Mouse (Mus musculus): ENCODE results near the gene Gstt4.
"Not testable (repeated sequence)": the region's sequence is repeated elsewhere in the genome, so short reads cannot be mapped to it uniquely, and the experiment has no call there.

Gstt4 gene

DNA sequence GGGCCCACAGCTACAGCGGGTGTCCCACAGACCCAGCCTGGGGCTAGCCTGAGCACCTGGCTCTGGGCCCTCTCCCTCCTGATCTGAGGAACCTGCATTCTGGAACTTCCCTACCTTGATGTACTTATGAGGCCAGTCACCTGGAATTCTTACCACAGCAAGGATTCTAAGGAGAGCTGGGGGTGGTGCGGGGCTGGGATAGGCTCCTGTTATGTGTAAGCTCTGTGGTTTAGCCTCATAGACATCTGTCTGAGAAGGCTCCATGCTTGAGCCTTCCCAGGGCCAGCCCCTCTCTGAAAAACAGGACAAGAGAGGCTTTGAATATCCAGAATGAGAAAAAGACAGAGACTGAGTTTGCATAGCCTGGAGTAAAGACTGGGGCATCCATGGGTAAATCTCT lies at the start of gene Gstt4:
Gene Gstt4, minus strand, starts transcription at position 101 of the 400 bp plus-strand sequence.
- no peak for DNase-seq (ENCODE audit: low spot score)

DNA sequence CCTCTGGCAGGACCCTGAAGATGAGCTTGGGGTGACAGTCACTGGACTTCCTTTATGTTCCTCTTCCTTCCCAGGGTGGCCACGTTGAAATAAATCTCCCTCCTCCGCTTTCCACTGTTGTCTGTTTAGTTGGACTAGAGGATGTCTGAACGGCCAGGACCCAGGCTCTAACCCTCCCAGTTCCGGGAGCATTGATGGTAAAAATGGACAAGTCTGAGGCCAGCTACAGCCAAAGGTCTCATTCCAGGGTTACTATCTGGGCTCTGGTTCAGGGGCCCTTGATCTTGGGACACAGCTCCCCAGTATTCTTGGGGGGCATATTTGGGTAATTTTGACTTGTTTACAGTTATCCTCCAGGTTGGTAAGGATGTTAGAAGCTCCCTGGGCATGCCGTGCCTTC lies 39.2 kb upstream of the Gstt4 start:
- no peak for DNase-seq (ENCODE audit: low spot score)

DNA sequence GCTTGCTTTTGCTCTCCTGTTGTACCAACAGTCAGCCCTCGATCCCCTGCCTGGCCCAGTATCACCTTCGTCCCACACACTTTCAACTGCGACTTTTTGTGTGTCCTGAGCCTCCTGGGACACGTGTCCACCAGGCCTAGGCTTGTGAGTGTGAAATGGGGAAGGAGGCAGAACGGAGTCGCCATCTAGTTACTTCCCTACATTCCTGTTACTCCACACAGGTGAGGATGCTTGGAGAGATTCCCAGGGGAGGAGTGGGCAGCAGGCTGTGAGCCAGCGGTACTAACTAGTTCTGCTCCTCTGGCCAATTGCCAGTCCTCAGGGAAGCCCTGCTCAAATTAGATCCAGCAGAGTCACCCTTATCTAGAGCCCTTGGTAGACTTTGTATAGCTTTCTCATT lies 38.4 kb upstream of the Gstt4 start:
- peak; percentile 60 for DNase-seq (ENCODE audit: low spot score)

DNA sequence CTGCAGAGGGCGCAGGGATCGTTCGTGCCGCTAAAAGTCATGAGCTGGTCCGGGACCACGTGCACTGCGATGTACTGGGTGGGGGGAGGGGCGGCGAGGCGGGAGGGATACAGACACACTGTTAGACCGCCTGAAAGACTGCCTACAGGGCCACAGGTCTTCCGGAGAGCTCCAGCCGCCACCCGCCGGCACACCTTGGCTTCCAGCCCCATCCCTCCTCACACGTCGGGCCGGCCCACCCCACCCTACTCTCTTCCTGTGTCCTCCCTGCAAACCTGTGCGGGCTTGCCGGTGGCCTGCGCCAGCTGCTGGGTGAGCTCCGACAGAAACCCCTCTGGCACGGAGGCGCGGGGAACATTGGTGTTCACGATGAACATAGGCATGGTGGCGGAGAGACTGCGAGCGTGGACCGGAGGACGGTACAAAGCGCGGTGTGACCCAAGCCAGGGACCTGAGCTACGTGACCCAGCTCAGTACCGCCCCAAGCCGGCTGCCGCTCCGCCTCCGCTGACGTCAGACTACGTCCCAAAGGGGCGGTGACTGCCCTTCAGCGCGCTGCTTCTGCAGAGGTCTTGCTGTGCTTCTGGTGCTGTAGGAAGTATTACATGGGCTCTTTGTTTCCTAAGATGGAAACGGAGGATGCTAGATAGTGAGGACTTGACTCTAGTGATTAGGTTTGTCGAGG lies 37.6 kb upstream of the Gstt4 start, which contains the start of gene Mif:
Gene Mif, minus strand, starts transcription at position 455 of the 685 bp plus-strand sequence.
- peak; percentile 90 for DNase-seq (ENCODE audit: low spot score)

DNA sequence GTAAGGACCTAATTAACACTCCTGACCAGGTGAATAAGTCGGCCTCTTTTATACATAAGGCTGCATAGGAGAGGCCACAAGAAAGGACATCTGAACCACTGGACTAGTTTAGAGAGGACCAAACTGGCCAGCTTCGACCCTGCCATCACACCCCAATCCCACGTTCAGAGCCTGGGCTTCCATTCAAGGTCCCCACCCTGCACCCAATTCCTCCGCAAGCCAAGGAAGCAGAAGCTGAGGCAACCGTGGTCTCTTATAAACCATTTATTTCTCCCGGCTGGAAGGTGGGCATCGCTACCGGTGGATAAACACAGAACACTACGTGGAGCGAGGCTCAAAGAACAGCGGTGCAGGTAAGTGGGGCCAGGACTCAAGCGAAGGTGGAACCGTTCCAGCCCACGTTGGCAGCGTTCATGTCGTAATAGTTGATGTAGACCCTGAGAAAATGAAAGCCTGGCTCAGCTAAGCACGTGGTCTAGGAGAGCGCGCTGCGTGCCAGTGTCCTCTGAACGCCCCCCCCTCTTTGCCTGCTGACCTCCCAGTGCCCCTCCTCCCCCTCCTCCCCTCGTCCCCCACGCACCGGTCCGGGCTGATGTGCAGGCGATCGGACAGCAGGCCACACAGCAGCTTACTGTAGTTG lies 36.9 kb upstream of the Gstt4 start:
- peak; percentile 67 for DNase-seq (ENCODE audit: low spot score)

DNA sequence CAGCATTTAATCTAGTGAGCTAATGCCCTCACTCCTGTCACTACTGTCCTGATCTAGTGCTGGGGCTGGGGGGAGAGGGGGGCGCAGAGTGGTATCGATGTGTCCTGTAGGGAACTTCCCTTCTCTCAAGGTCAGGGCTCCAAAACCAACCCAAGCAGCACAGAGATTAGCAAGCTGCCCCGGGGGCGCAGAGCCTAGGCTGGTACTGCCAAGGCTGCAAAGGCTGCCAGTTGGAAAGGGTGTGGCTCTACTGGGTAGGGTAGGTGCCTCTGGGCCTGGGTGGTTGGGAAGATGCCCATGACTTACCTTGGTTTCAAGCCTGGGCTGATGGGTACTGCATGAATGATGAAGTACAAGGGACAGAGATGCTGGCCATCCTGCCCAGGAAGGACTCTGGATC lies 35.3 kb upstream of the Gstt4 start:
- no peak for DNase-seq (ENCODE audit: low spot score)

DNA sequence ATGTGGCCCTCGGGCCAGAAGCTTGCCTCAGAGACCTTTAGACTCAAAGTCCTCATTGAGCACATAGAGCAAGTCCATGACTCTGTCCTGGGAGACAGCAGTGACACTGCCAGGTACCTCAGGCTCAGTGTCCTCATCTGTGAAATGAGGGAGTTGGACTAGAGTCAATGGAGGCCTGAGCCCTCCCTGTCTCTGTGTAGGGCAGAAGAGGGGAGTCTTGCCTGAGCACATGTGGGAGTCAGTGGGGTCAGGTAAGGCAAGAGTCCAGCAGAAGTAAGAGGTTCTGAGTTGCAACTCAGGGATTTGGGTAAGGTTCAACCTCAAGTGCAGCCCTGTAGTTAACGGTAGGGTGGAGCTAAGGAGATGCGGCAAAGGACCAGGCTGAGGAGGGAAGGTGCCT lies 34.6 kb upstream of the Gstt4 start:
- no peak for DNase-seq (ENCODE audit: low spot score)

DNA sequence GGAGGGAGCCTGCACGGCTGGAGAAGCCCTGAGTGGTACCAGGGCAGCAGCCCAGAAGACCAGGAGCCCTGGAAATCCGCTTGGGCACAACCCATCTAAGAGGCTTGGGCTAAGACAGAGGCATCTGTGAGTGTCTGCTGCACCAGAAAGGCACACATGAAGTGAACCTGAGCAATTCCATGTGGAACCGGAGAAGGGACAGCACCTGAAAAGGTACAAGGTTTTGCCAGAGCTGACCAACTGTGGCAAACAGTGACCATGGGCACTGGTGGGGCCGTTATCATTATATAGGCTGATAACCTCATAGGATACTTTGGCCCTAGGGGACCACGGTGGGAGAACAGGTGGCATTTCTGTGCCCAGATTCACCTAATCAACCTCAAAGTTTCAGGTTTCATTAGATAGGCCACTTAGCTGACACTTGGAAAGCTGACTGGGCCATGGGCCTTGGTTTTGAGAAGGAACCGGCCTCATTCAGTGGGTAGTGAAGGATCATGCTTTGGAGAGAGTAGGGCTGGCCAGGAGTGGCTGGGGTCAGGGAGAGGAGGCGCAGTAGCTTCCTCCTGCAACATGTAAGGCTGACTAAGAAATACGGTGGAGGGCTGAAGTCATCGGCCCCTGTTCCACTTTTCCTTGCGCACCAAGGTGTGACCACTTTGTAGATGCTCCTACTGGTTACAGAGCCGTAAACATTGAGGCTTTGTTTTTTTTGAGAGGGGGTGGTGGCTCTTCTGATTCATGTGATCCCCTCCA lies 34.0 kb upstream of the Gstt4 start:
- no peak for DNase-seq (ENCODE audit: low spot score)

DNA sequence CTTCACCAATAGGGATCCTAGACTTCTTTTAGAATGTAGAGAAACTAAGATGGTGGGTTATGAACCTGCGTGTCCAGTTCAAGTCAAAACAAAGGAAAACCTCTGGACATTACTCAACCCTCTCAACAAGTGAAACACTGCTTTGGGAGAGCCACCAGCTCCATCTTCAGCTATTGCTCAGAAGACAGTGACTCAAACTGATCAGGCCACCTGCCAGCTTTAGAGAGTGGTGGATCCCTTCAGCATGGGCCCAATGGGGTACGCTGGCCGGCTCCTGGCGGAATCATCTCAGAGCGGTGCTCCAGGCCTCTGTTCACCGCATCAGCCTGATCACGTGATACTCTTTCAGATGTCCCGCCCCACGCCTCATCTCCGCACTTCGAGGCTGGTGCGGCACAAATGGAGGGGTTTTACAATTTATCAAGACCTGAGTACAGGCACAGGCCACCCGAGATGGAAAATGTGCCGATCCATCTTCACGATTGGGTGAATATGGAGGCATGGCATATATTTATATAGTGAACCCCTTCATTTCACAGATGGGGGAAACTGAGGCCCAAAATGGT lies 33.2 kb upstream of the Gstt4 start:
- DNase-seq (ENCODE audit: low spot score): no peak

DNA sequence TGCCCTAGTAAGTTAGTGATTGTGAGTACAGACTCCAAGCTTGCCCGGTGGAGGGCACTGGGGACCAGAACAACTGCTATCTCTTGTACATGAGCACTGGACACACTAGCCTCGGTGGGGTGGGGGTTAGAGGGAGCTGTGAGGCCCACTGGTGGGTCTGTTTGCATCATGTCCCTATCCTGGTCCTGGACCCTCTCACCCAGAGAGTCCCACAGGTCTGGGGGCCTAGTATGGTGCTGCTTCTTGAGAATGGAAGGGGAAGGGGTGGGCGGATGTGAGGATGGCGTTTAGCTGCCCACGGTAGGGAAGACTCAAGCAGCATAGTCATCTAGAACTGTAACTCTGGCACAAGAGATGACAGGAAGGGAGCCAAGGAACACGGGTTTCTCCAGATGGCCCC lies 32.4 kb upstream of the Gstt4 start:
- DNase-seq (ENCODE audit: low spot score): no peak

DNA sequence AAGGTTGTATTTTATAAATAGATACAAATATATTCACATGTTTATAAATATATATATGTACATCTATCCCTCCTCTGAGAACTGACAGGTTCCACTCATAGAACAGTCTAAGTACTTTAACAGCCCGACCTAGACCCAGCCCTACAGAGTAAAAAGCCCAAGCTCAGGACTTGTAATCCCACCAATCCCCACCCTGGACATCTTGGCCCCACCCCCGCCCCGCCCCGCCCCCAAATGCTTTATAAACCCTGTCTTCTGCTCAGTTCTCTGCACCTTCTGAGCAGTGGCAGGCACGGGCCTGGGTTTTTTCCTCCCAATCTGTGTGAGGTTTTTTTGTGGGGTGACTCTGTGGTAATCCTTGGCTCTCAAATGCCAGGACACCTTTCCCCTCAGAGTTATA lies 31.8 kb upstream of the Gstt4 start:
- DNase-seq (ENCODE audit: low spot score): no peak

DNA sequence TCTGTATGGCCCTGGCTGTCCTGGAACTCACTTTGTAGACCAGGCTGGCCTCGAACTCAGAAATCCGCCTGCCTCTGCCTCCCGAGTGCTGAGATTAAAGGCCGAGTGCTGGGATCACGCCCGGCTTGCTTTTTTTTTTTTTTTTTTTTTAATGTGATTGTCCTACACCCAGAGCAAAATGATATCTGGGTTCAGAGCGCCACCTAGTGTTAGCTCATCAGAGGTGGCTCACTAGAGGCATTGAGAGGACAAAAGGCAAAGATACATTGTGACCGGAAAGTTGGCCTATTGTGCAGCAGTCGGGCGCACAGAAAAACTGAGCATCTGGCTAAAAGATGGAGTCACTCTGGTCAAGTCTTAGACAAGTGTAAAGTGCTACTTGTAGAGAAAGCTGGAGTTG lies 31.1 kb upstream of the Gstt4 start:
- DNase-seq (ENCODE audit: low spot score): peak; percentile 85

DNA sequence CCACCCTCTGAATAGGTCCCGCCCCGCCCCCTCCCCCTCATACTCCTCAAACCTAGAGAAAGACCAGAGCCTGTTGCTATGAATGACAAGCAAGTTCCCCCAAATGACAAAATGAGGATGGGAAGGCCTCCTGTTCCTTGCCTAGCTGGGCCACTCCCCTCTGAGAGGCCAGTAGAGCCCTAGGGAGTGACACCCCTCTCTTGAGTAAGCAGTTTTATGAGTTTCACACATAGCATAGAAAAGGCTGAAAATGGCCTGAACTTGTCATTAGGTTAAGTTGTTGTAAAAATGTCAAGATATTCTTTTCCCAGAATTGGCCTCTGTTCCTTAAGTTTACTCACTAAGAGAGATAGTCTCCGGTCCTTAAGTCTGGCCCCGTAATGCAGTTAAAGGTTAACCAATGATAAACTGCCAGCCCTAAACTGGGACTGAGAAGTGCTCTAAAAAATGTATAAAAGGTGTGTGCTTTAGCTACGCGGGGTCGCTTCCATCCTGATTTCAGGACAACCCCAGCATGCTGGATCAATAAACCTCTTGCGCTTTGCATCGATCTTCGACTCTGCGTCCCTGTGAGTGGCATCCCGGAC lies 30.3 kb upstream of the Gstt4 start:
- DNase-seq (ENCODE audit: low spot score): no peak

DNA sequence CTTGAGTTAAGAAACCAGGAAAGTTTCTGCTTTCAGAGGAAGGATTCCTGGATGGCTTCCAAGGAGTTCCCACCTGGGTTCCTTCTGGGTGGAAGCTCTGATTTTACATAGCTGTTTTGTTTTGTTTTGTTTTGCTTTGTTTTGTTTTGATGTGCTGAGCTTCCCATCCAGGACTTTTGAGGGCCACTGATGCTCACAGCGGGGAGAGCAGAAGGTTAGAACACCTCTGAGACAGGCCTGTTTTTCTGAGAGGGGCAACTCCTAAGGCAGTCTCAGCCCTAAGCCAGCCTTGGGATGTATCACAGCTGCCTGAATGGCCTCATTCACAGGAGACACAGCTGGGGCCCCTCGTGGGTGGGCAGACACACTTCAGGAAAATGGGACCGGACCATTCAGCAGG lies 29.3 kb upstream of the Gstt4 start:
- no peak for DNase-seq (ENCODE audit: low spot score)

DNA sequence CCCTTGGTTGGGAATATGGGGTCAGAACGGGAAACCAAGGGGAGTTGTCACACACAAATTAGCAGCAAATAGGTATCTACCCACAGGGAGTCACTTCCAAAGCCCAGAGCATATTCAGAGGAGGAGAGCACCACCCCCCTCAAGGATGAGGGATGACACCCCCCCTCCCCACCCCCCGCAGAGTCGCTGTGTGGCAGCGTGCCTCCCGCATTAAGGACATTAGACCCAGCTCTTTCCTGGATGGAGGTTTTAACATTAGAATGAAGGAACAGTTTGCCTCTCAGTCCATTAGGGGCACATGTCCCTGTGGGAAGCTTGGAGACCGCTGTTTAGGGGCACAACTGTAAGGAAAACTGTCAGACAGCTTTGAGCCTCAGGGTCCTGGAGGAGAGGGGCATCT lies 28.7 kb upstream of the Gstt4 start:
- DNase-seq (ENCODE audit: low spot score): no peak

DNA sequence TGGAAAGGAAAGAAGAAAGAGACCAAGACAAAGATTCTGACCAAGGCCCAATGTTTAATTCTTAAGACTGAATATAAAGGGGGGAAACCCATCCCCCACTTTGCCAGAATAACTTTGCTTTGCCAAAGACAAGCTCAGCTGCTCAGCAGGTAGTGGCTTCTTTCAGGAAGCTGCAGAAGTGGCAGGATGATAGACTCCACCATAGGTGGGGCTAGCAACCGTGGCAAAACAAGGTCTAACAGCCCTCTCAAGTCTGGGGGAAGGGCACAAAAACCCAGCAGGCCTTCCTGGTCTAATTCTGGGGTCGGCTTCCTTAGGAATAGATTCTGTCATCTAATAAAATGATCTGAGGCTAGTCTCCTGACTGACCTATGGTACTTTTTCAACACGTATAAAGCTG lies 26.0 kb upstream of the Gstt4 start:
- no peak for DNase-seq (ENCODE audit: low spot score)

DNA sequence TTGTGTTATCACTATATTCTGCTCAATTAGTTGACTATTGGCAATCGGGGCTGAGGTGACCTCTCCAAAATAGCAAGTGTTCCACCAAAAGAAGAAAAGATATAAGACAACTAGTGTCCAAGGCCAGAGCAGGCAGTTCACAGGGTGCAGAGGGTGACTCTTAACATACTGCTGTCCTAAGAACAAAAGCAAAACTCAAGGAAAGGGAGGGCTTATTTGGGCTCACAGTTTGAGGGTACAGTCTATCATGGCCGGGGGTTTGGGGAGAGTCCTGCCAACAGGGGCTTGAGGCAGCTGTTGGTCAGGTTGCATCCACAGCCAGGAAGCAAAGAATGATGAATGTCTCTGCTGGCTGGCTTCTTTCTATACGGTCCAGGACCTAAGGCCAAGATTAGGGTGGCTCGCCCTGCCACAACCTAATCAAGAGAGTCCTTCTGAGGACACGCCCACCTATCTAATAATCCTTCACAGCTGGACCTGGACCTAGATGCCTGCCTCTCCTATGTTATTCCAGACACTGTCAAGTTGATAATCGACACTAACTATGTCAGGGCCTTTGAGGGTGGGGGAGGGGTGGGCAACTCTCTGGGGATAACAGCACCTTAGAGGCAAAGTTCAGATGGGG lies 23.1 kb upstream of the Gstt4 start:
- no peak for DNase-seq (ENCODE audit: low spot score)

DNA sequence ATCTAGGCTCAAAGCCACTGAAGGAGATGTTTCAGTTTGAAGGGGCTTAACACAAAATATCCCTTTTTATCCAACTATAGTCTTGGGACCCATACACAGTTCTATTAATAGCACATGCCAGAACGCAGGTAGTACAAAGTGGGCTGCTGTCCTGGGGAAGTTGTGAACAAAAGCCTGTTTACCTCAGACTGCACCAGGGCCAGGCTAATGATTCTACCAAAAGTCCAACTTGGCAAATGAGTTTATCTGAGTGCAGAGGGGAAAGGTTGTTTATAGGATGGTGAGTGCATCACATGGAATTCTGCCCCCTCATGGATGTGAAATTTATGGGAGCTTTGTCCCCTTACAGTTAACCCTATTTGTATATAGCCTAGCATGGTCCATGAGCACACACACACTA lies 22.5 kb upstream of the Gstt4 start:
- DNase-seq (ENCODE audit: low spot score): no peak

DNA sequence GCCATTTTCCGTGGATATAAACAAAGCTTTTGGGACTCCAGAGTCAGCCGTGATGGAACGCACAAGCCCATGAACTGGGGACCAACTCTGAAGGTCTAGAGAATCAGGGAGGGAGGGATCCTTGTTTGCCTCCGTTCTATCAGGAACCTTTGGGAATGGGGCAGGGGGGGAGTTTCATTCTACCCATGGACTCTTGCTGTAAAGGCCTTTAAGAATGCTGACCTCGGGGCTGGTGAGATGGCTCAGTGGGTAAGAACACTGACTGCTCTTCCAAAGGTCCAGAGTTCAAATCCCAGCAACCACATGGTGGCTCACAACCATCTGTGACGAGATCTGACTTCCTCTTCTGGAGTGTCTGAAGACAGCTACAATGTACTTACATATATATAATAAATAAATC lies 21.6 kb upstream of the Gstt4 start:
- not testable (repeated sequence) for DNase-seq (ENCODE audit: low spot score)

DNA sequence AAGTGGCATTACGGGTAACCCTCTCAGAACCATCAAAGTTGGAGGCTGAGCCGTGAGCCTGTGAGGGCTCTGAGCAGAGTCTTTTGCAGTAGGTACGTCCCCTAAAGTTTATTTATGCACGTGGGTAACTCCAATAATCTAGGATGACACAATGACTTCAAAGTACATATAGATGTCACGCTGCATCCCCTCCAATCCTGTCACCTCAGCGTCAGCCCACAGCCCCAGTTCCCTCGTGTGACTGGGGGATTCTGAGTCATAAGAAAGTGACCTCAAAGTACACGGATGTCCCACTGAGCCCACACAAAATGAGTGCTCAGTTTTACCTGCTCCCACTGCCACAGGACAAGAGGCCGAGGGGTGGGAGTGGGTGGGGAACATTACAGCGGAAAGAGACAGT lies 16.7 kb upstream of the Gstt4 start:
- no peak for DNase-seq (ENCODE audit: low spot score)

DNA sequence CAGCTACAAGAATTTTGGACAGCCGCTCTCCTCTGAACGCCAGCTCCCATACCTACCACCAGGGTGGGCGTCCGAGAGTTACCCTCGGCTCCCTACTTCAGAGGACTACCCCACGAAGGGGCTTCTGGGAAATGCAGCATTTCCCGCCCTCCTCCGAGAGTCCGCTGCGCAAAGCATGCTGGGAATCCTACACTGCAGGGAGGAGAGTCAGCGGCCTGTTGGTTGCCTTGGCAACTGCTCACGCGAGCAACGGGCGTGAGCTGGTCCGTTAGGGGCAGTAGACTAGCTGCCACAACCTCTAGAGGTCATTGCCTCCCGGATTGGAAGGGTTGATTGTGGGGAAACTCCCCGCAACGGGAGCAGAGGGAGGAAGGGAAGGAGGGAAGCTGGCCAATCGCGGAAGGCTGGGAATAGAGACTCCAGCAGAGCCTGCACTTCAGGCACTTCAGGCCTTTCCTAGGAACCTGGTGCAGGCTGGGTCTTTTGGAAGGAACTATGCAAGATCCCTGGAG lies 15.0 kb upstream of the Gstt4 start, which contains the start of gene Gstt2:
Gene Gstt2, minus strand, starts transcription at position 177 of the 512 bp plus-strand sequence.
- peak; percentile 96 for DNase-seq (ENCODE audit: low spot score)
